Mouse (Mus musculus) embryonic facial prominence, embryonic 15.5 days (tissue): ENCODE results near the gene Prkch. TPM values are rescaled to one million over a fixed set of nuclear protein-coding genes. Genes with fewer than 3 reads are reported as not detected.

Source experiments
- ATAC-seq: fragments of 200-750 bp; cut with Nextera tagmentation; 2 replicates; pipeline ENCODE4 v1.8.0; 2017; ENCODE audit warnings: low read depth, moderate TSS enrichment; ENCODE audit not compliant: insufficient number of reproducible peaks, low FRiP score, low TSS enrichment
- H3K27ac ChIP-seq: fragments of 300-500 bp; sonication (generic); replicated peaks from 2 replicates; pipeline ENCODE4 v1.5.1; 2015; ENCODE audit warnings: mild to moderate bottlenecking, inconsistent platforms
- H3K27me3 ChIP-seq: fragments of 300-500 bp; sonication (generic); 2 replicates; pipeline ENCODE4 v1.6.1; 2015; ENCODE audit warnings: inconsistent platforms
- H3K36me3 ChIP-seq: fragments of 300-500 bp; sonication (generic); 2 replicates; pipeline ENCODE4 v1.6.1; 2015; ENCODE audit warnings: mild to moderate bottlenecking, inconsistent platforms
- H3K4me1 ChIP-seq: fragments of 300-500 bp; sonication (generic); 2 replicates; pipeline ENCODE4 v1.6.1; 2015; ENCODE audit warnings: inconsistent platforms
- H3K4me2 ChIP-seq: fragments of 300-500 bp; sonication (generic); replicated peaks from 2 replicates; pipeline ENCODE4 v1.6.1; 2015; ENCODE audit warnings: mild to moderate bottlenecking, inconsistent platforms
- H3K4me3 ChIP-seq: fragments of 300-500 bp; sonication (generic); replicated peaks from 2 replicates; pipeline ENCODE4 v1.5.1; 2015; ENCODE audit warnings: mild to moderate bottlenecking, inconsistent platforms
- H3K9ac ChIP-seq: fragments of 300-500 bp; sonication (generic); 2 replicates; pipeline ENCODE4 v1.6.1; 2015; ENCODE audit warnings: inconsistent platforms
- H3K9me3 ChIP-seq: fragments of 300-500 bp; sonication (generic); replicated peaks from 2 replicates; pipeline ENCODE4 v1.6.1; 2016; ENCODE audit warnings: inconsistent platforms
- WGBS: fragments of 180-500 bp; shearing (Covaris S2); methylation state at CpG from one replicate; pipeline ENCODE4 v1.1.7; 2015; 5-methylcytosine and 5-hydroxymethylcytosine counted together
- polyA plus RNA-seq: library from polyadenylated mRNA; unstranded; fragments of >200 nt; fragmentation: Nextera tagmentation; extraction: Ambion mirVana; gene quantifications from 2 replicates; pipeline ENCODE4 v1.2.1, GENCODE M21; 2015

Prkch gene
- polyA plus RNA-seq, 1 experiment from 2014 or later: 21.0 TPM

- H3K4me3 ChIP-seq: no peak overlapping the region
- H3K4me1 ChIP-seq: no peaks in the 10 kb centered on the region
- H3K9me3 ChIP-seq: no peaks in the 10 kb centered on the region
- H3K27ac ChIP-seq: peak overlapping the region; percentile 30; the same call in 1 of the 2 replicates
- no peak for ATAC-seq
- H3K9ac ChIP-seq: no peak overlapping the region
- WGBS: 65% methylated on average over 2 of the region's 2 CpGs
- no peak overlapping the region for H3K4me2 ChIP-seq
- no peaks in the 10 kb centered on the region for H3K27me3 ChIP-seq
- no peaks in the 10 kb centered on the region for H3K36me3 ChIP-seq
These were observed 63.1 kb downstream of the Prkch start for GRCm38 (mm10) chr12:73647686-73648085.

GRCm38 (mm10) chr12:73656568-73657204 lies 72.1 kb downstream of the Prkch start:
- no peak overlapping the region for H3K27ac ChIP-seq
- no peak overlapping the region for H3K9ac ChIP-seq
- no peaks in the 10 kb centered on the region for H3K9me3 ChIP-seq
- ATAC-seq: no peak
- no peaks in the 10 kb centered on the region for H3K27me3 ChIP-seq
- H3K4me2 ChIP-seq: no peak overlapping the region
- 0 out of 2 replicates have a peak, but pooled peaks cover 2% of the 10 kb centered on the region for H3K4me1 ChIP-seq
- WGBS: 74% methylated on average over 18 of the region's 18 CpGs
- H3K4me3 ChIP-seq: no peak overlapping the region
- H3K36me3 ChIP-seq: no peaks in the 10 kb centered on the region

DNA sequence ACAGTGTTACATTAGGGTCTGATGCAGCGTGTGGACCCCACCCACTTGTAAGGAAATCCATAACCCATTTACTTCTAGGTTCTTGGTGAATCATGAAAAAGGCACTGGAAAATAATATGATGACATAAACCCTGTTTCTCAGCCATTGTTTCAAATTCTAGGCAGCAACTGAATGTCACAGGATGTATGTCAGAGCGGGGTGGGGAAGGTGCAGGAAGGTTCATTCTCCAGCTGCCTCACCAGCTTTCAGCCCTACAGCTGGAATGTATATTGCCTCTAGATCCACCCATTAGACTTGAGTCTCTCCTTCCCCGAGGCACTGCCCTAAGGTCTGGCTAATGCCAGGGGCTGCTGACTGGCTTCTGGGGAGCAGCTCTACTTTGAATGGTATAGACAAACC lies 78.8 kb downstream of the Prkch start:
- Histone ChIP-seq H3K4me3 (no peak overlapping the region), H3K36me3 (no peaks in the 10 kb centered on the region), H3K4me1 (no peaks in the 10 kb centered on the region), H3K4me2 (no peak overlapping the region), H3K27me3 (no peaks in the 10 kb centered on the region), H3K9ac (no peak overlapping the region), H3K27ac (0 out of 2 replicates have a peak overlapping the region, but pooled peaks have one; percentile 12), H3K9me3 (no peaks in the 10 kb centered on the region)
- 54% methylated on average over 3 of the region's 3 CpGs for WGBS
- ATAC-seq: no peak

DNA sequence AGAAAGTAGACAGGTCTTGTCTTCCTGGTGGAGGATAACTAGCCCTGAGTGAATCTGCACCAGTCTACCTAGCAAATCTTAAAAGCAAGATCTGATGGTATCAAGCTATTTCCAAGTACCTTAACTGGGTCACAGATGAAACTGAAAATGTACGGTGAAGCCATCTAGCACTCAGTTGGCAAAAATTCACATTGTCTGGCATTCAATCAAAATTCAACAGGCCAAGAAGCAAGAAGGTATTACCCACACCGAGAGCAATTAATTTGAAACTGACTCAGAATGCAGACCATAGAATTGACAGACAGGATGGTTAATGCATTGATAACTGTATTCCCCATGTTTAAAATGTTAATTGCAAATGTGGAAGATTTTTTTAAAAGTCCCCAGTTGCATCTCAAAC lies 82.1 kb downstream of the Prkch start:
- Histone ChIP-seq H3K4me2 (no peak overlapping the region), H3K4me3 (no peak overlapping the region), H3K27me3 (no peaks in the 10 kb centered on the region), H3K9ac (no peak overlapping the region), H3K4me1 (peaks cover 4% of the 10 kb centered on the region), H3K9me3 (no peaks in the 10 kb centered on the region), H3K36me3 (no peaks in the 10 kb centered on the region), H3K27ac (no peak overlapping the region)
- WGBS: 59% methylated on average over 2 of the region's 2 CpGs
- no peak for ATAC-seq

- H3K9ac ChIP-seq: no peak overlapping the region
- H3K27ac ChIP-seq: no peak overlapping the region
- WGBS: 59% methylated on average over 7 of the region's 7 CpGs
- peaks cover 10% of the 10 kb centered on the region for H3K4me1 ChIP-seq
- H3K27me3 ChIP-seq: no peaks in the 10 kb centered on the region
- H3K4me2 ChIP-seq: no peak overlapping the region
- H3K4me3 ChIP-seq: no peak overlapping the region
- no peaks in the 10 kb centered on the region for H3K36me3 ChIP-seq
- H3K9me3 ChIP-seq: no peaks in the 10 kb centered on the region
- no peak for ATAC-seq
These were observed 83.0 kb downstream of the Prkch start for GRCm38 (mm10) chr12:73667607-73668006.

GRCm38 (mm10) chr12:73670739-73671138 lies 86.1 kb downstream of the Prkch start:
- no peak for ATAC-seq
- no peaks in the 10 kb centered on the region for H3K36me3 ChIP-seq
- no peak overlapping the region for H3K9ac ChIP-seq
- H3K9me3 ChIP-seq: no peaks in the 10 kb centered on the region
- H3K4me2 ChIP-seq: no peak overlapping the region
- H3K27ac ChIP-seq: 0 out of 2 replicates have a peak overlapping the region, but pooled peaks have one; percentile 23
- no peak overlapping the region for H3K4me3 ChIP-seq
- peaks cover 15% of the 10 kb centered on the region for H3K4me1 ChIP-seq
- WGBS: 63% methylated on average over 6 of the region's 6 CpGs
- H3K27me3 ChIP-seq: no peaks in the 10 kb centered on the region

- Histone ChIP-seq H3K4me1 (peaks cover 15% of the 10 kb centered on the region), H3K27ac (peak overlapping the region; percentile 52; the same call in 1 of the 2 replicates), H3K9me3 (no peaks in the 10 kb centered on the region), H3K4me2 (no peak overlapping the region), H3K4me3 (no peak overlapping the region), H3K36me3 (no peaks in the 10 kb centered on the region), H3K9ac (no peak overlapping the region), H3K27me3 (no peaks in the 10 kb centered on the region)
- ATAC-seq: no peak
- 43% methylated on average over 3 of the region's 3 CpGs for WGBS
These were observed 86.9 kb downstream of the Prkch start for GRCm38 (mm10) chr12:73671540-73671939.

- no peak overlapping the region for H3K9ac ChIP-seq
- H3K9me3 ChIP-seq: no peaks in the 10 kb centered on the region
- 38% methylated on average over 4 of the region's 4 CpGs for WGBS
- no peak for ATAC-seq
- no peak overlapping the region for H3K4me3 ChIP-seq
- H3K27me3 ChIP-seq: no peaks in the 10 kb centered on the region
- no peaks in the 10 kb centered on the region for H3K36me3 ChIP-seq
- no peak overlapping the region for H3K4me2 ChIP-seq
- peaks cover 15% of the 10 kb centered on the region for H3K4me1 ChIP-seq
- peak overlapping the region; percentile 52; the same call in 1 of the 2 replicates for H3K27ac ChIP-seq
These were observed 87.4 kb downstream of the Prkch start for GRCm38 (mm10) chr12:73672007-73672406.

GRCm38 (mm10) chr12:73673783-73674182 lies 89.2 kb downstream of the Prkch start:
- no peak for ATAC-seq
- Histone ChIP-seq H3K4me1 (peaks cover 15% of the 10 kb centered on the region), H3K9me3 (no peaks in the 10 kb centered on the region), H3K4me2 (no peak overlapping the region), H3K9ac (no peak overlapping the region), H3K27me3 (no peaks in the 10 kb centered on the region), H3K27ac (no peak overlapping the region), H3K4me3 (no peak overlapping the region), H3K36me3 (no peaks in the 10 kb centered on the region)
- WGBS: 79% methylated on average over 7 of the region's 7 CpGs

GRCm38 (mm10) chr12:73675212-73675611 lies 90.6 kb downstream of the Prkch start:
- Histone ChIP-seq H3K4me3 (no peak overlapping the region), H3K4me1 (peaks cover 15% of the 10 kb centered on the region), H3K27ac (no peak overlapping the region), H3K27me3 (no peaks in the 10 kb centered on the region), H3K36me3 (no peaks in the 10 kb centered on the region), H3K9ac (no peak overlapping the region), H3K4me2 (no peak overlapping the region), H3K9me3 (no peaks in the 10 kb centered on the region)
- no peak for ATAC-seq
- WGBS: 59% methylated on average over 4 of the region's 4 CpGs

DNA sequence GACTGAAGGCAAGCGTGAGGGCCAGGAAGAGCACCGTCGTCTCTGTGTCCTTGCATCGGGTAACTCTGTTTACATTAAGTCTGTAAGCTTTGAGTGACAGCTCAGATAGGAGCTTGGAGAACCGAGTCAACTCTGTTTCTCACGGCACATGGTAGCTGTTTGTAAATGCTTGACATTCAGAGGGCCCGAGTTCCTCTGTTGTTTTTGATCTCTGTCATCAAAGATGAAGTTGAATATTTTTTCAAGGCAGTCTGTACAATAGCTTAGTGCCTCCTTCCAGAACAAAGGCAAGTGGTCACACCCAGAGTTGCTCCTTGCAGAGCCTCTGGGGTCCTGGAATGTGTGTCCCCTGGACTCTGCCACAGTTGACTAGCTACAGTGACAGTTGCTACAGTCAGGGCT lies 94.8 kb downstream of the Prkch start:
- H3K4me2 ChIP-seq: no peak overlapping the region
- no peak overlapping the region for H3K9ac ChIP-seq
- H3K27me3 ChIP-seq: no peaks in the 10 kb centered on the region
- peak overlapping the region; percentile 48; the same call in 1 of the 2 replicates for H3K27ac ChIP-seq
- H3K9me3 ChIP-seq: no peaks in the 10 kb centered on the region
- WGBS: 25% methylated on average over 7 of the region's 7 CpGs
- no peaks in the 10 kb centered on the region for H3K36me3 ChIP-seq
- H3K4me1 ChIP-seq: 0 out of 2 replicates have a peak, but pooled peaks cover 4% of the 10 kb centered on the region
- ATAC-seq: no peak
- H3K4me3 ChIP-seq: no peak overlapping the region

DNA sequence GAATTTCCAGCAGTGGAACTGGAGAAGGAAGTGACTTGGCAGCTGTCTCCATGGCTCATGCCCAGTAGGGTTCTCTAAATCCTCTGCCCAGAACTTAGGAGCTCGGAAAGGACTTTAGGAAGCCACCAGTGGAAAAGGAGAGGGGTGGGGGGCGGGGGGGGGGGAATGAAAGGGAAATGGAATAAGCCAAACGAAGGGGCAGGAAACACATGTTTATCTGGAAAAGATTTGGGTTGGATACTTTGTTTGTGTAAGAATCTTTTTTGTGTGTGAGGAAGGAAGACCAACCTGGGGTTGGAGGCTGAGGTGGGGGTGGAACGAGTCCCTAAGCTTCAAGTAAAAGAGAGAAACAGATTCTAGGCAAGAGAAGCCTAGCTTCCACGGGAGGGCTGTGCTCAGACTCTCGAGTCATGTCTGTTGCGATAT lies 98.3 kb downstream of the Prkch start:
- WGBS: 63% methylated on average over 7 of the region's 7 CpGs
- Histone ChIP-seq H3K4me3 (no peak overlapping the region), H3K27me3 (no peaks in the 10 kb centered on the region)

More for the DNA sequence above, 98.3 kb downstream of the Prkch start:
- Histone ChIP-seq H3K4me2 (no peak overlapping the region), H3K27ac (no peak overlapping the region), H3K9me3 (no peaks in the 10 kb centered on the region), H3K9ac (no peak overlapping the region), H3K36me3 (no peaks in the 10 kb centered on the region), H3K4me1 (peaks cover 4% of the 10 kb centered on the region; the same call in 1 of the 2 replicates)
- ATAC-seq: no peak
